21 mouse cellular contexts compared by ENCODE assay signal in genomic region chr6:140498074-140498473, GRCm38 (mm10).
"Had no signal": no experiment of that assay in that cellular context is flagged by ENCODE, and none has a peak within 500 bp of the region (broad histone marks: within the 10 kb centered on the region; RNA-seq: fewer than 3 reads in every experiment).

No protein-coding gene starts in this region.

- H3K27ac ChIP-seq: kidney, postnatal 0 days; limb, embryonic 12.5 days; limb, embryonic 15.5 days; liver, embryonic 14.5 days; stomach, postnatal 0 days had no signal

- H3K4me3 ChIP-seq: limb, embryonic 12.5 days; limb, embryonic 15.5 days had no signal

- H3K9me3 ChIP-seq: limb, embryonic 12.5 days; limb, embryonic 15.5 days had no signal

- DNase-seq: kidney, adult 18-20 months; kidney, adult 9 months; kidney, postnatal 36 days; left cerebral cortex, postnatal 4 days; liver, postnatal 0 days; lung, postnatal 4 days; midbrain, embryonic 14.5 days; right cerebral cortex, adult 18-20 months; right cerebral cortex, postnatal 14 days; right cerebral cortex, postnatal 4 days; thymus, adult 2 months; thymus, postnatal 14 days had no signal

- H3K4me2 ChIP-seq: limb, embryonic 12.5 days; limb, embryonic 15.5 days; liver, embryonic 11.5 days; midbrain, embryonic 11.5 days had no signal

- H3K36me3 ChIP-seq: limb, embryonic 15.5 days had no signal

- H3K27me3 ChIP-seq: limb, embryonic 12.5 days; limb, embryonic 15.5 days had no signal

- H3K9ac ChIP-seq: limb, embryonic 12.5 days; limb, embryonic 15.5 days; liver, embryonic 14.5 days; liver, postnatal 0 days had no signal

- ATAC-seq: inflammation-experienced regulatory T-cells, adult 6 months; intestine, embryonic 16.5 days; liver, postnatal 0 days had no signal
